Mouse (Mus musculus): ENCODE measurements around the gene Rad51b. TPM values are rescaled to one million over a fixed set of nuclear protein-coding genes. Genes with fewer than 3 reads are reported as not detected.
A peak's percentile ranks its signal among the peaks of the same experiment; 100 is the strongest.

Rad51b gene
- polyA plus RNA-seq, 1 experiment from 2014 or later, result 4.9 TPM

DNA sequence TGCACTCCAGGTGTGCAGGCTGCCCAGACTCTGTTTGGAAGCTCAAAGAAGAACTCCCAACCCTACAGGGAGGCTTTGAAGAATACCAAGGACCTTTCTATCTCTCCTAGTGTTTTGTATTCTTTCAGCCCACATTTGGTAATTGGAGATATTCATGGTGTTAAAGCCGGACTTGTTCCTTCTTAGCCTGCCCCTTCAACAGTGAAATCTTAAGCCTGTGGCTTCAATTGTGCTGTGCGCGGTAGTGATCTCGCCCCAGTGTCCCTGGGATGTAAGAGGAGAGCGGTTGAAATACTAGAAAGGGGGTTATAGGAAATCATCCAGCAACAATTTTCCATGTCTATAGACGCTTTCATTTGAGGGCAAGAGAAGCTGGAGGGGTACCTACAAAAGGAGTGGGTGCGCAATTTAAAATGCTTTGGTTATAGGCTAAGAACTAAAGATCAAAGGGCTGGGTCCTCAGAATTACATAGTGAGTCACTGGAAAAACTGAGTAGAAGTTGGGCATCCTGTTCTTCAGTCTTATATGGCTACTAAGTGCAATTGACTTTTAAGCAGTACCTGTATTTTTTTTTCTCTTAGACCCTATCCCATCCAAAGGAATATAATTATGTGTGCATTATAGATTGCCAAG is 253.1 kb downstream of the Rad51b start:
- no peak overlapping the region for H3K27ac ChIP-seq (replicated peaks; ENCODE audit: low read depth, low read length)
- no peaks in the 10 kb centered on the region for H3K9me3 ChIP-seq (replicated peaks; ENCODE audit: control insufficient read depth, low read length)
- H3K27me3 ChIP-seq (ENCODE audit: control insufficient read depth, insufficient read depth, low read length), result no peaks in the 10 kb centered on the region
- ATAC-seq (replicated peaks; ENCODE audit: insufficient number of reproducible peaks, low FRiP score, low TSS enrichment, low read depth), result no peak
- no peaks in the 10 kb centered on the region for H3K36me3 ChIP-seq (replicated peaks; ENCODE audit: control insufficient read depth, insufficient read depth, low read depth, low read length)
- no peak overlapping the region for H3K4me2 ChIP-seq (ENCODE audit: low read depth, low read length)
- WGBS, result 81% methylated on average over 7 of the region's 7 CpGs
- no peaks in the 10 kb centered on the region for H3K4me1 ChIP-seq (ENCODE audit: control insufficient read depth, insufficient read depth, low read length)
- DNase-seq (ENCODE audit: low spot score), result no peak
- no peak overlapping the region for H3K9ac ChIP-seq (replicated peaks; ENCODE audit: low read length)
- no peak overlapping the region for H3K4me3 ChIP-seq (ENCODE audit: low read depth, low read length)

DNA sequence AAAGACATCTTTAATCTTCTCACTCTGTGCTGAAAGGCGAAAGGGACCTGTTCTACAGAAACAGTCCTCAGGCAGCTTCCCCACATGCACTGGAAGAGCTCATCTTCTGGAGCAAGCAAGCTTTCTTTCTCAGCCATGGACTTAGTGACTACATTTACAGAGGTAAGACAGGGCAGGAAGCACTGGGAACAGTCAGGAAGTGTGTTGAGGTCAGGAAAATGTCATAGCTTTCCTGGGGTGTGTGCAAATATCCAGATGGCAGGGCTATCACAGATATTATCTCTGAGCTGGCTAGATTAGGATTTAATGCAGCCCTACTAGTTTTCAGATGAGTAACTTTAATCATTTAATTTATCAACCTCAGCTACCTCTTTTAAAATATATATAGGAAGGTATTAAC is 254.2 kb downstream of the Rad51b start:
- Histone ChIP-seq H3K4me3 (ENCODE audit: low read depth, low read length) (no peak overlapping the region), H3K9me3 (replicated peaks; ENCODE audit: control insufficient read depth, low read length) (no peaks in the 10 kb centered on the region), H3K4me1 (ENCODE audit: control insufficient read depth, insufficient read depth, low read length) (no peaks in the 10 kb centered on the region), H3K27ac (replicated peaks; ENCODE audit: low read depth, low read length) (no peak overlapping the region), H3K9ac (replicated peaks; ENCODE audit: low read length) (no peak overlapping the region), H3K4me2 (ENCODE audit: low read depth, low read length) (no peak overlapping the region), H3K27me3 (ENCODE audit: control insufficient read depth, insufficient read depth, low read length) (no peaks in the 10 kb centered on the region), H3K36me3 (replicated peaks; ENCODE audit: control insufficient read depth, insufficient read depth, low read depth, low read length) (no peaks in the 10 kb centered on the region)
- 93% methylated on average over 1 of the region's 1 CpGs for WGBS
- DNase-seq (ENCODE audit: low spot score) (no peak), ATAC-seq (replicated peaks; ENCODE audit: insufficient number of reproducible peaks, low FRiP score, low TSS enrichment, low read depth) (no peak)

DNA sequence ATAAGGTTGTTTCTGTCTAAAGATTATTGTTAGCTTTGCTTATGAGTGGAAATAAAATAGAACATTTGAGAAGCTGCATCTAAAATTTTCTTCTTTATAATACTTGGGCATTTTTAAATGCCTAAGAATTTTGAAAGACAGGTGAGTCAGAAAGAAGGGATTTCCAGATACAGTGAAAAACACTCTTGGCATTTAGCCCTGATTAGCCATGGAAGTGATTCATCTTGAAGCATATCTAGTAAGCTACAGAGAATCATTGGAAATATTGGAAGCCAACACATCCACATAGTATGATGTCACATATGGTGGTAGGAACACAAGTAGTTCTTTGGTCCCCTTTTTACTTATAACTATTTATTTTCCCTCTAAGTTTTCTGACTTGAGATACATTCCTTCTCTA is 256.0 kb downstream of the Rad51b start:
- Histone ChIP-seq H3K4me3 (ENCODE audit: low read depth, low read length) (no peak overlapping the region), H3K9ac (replicated peaks; ENCODE audit: low read length) (no peak overlapping the region), H3K36me3 (replicated peaks; ENCODE audit: control insufficient read depth, insufficient read depth, low read depth, low read length) (no peaks in the 10 kb centered on the region), H3K4me2 (ENCODE audit: low read depth, low read length) (no peak overlapping the region), H3K9me3 (replicated peaks; ENCODE audit: control insufficient read depth, low read length) (no peaks in the 10 kb centered on the region), H3K4me1 (ENCODE audit: control insufficient read depth, insufficient read depth, low read length) (no peaks in the 10 kb centered on the region), H3K27me3 (ENCODE audit: control insufficient read depth, insufficient read depth, low read length) (no peaks in the 10 kb centered on the region), H3K27ac (replicated peaks; ENCODE audit: low read depth, low read length) (no peak overlapping the region)
- DNase-seq (ENCODE audit: low spot score), result no peak
- no peak for ATAC-seq (replicated peaks; ENCODE audit: insufficient number of reproducible peaks, low FRiP score, low TSS enrichment, low read depth)

DNA sequence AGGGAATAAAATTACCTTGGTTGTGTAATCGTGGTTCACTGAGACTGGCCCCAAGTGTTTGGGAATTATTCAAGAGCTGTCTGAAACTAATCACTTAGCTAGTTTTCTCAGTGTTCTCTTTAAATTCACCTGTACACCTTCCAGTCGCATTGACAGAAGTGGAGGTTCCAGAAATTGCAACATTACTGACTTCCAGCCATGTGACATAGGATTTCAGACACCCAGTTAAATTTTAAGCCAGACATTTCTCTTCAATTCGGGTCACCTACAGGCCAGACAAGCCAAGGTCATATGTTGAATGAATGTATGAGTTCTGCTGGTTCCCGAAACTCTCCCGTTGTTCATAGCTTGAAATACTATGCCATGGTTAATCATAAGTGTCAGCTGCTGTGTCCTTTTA is 260.8 kb downstream of the Rad51b start:
- no peak overlapping the region for H3K4me2 ChIP-seq (ENCODE audit: low read depth, low read length)
- WGBS, result 81% methylated on average over 5 of the region's 5 CpGs
- H3K27me3 ChIP-seq (ENCODE audit: control insufficient read depth, insufficient read depth, low read length), result no peaks in the 10 kb centered on the region
- H3K9me3 ChIP-seq (replicated peaks; ENCODE audit: control insufficient read depth, low read length), result no peaks in the 10 kb centered on the region
- no peak overlapping the region for H3K27ac ChIP-seq (replicated peaks; ENCODE audit: low read depth, low read length)
- no peak overlapping the region for H3K9ac ChIP-seq (replicated peaks; ENCODE audit: low read length)
- ATAC-seq (replicated peaks; ENCODE audit: insufficient number of reproducible peaks, low FRiP score, low TSS enrichment, low read depth), result no peak
- no peak overlapping the region for H3K4me3 ChIP-seq (ENCODE audit: low read depth, low read length)
- H3K4me1 ChIP-seq (ENCODE audit: control insufficient read depth, insufficient read depth, low read length), result no peaks in the 10 kb centered on the region; the same call in 1 of the 2 replicates
- no peaks in the 10 kb centered on the region for H3K36me3 ChIP-seq (replicated peaks; ENCODE audit: control insufficient read depth, insufficient read depth, low read depth, low read length)
- no peak for DNase-seq (ENCODE audit: low spot score)

DNA sequence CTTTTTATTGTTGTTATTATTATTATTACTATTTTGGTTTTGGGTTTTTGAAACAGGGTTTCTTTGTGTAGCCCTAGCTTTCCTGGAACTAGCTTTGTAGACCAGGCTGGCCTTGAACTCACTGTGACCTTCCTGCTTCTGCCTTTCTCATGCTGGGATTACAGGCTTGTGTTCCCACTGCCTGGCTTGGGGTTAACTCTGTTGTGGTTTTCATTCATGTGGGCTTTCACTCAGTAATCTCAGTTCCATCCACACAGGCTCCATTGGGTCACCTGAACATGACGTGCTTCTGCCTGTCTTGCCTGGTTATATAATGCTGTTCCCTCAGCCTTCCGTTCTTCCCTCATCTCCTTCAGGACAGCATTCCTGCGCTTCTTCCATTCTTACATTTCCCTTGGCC is 261.6 kb downstream of the Rad51b start:
- no peaks in the 10 kb centered on the region for H3K9me3 ChIP-seq (replicated peaks; ENCODE audit: control insufficient read depth, low read length)
- no peaks in the 10 kb centered on the region for H3K36me3 ChIP-seq (replicated peaks; ENCODE audit: control insufficient read depth, insufficient read depth, low read depth, low read length)
- no peak for ATAC-seq (replicated peaks; ENCODE audit: insufficient number of reproducible peaks, low FRiP score, low TSS enrichment, low read depth)
- no peak overlapping the region for H3K4me3 ChIP-seq (ENCODE audit: low read depth, low read length)
- H3K27me3 ChIP-seq (ENCODE audit: control insufficient read depth, insufficient read depth, low read length), result no peaks in the 10 kb centered on the region
- no peak for DNase-seq (ENCODE audit: low spot score)
- no peaks in the 10 kb centered on the region; the same call in 1 of the 2 replicates for H3K4me1 ChIP-seq (ENCODE audit: control insufficient read depth, insufficient read depth, low read length)
- no peak overlapping the region for H3K27ac ChIP-seq (replicated peaks; ENCODE audit: low read depth, low read length)
- no peak overlapping the region for H3K9ac ChIP-seq (replicated peaks; ENCODE audit: low read length)
- 92% methylated on average over 3 of the region's 3 CpGs for WGBS
- no peak overlapping the region for H3K4me2 ChIP-seq (ENCODE audit: low read depth, low read length)

DNA sequence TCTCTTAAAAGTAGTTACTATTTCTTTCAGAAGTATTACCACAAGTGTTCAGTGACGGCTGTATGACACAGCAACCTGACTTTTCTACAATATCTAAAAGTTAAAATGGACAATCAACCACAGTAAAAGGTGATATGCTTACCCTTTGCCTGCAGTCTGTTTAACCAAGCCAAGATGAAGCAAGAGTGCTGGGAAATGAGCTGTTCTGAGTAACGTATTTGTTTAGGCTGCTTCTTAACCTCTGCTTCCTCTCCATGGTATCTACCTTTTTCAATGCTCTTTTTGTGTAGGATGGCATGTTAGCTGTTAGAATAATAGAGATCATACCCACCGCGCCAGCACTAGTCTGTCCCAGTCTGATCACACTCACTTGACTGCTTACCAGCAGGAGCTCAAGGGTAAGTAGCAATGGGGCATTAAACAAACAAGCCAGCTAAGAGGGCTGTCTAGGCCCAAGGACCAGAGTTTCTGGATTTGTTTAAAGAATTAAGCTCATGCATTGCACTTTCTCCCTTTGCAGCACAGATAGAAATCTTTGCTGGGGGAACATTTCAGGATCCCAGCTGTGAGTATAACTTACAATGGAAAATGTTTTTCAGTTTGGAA is 262.4 kb downstream of the Rad51b start:
- H3K27ac ChIP-seq (replicated peaks; ENCODE audit: low read depth, low read length), result 0 out of 2 replicates have a peak overlapping the region, but pooled peaks have one; percentile 44
- ATAC-seq (replicated peaks; ENCODE audit: insufficient number of reproducible peaks, low FRiP score, low TSS enrichment, low read depth), result no peak
- H3K4me1 ChIP-seq (ENCODE audit: control insufficient read depth, insufficient read depth, low read length), result no peaks in the 10 kb centered on the region; the same call in 1 of the 2 replicates

DNA sequence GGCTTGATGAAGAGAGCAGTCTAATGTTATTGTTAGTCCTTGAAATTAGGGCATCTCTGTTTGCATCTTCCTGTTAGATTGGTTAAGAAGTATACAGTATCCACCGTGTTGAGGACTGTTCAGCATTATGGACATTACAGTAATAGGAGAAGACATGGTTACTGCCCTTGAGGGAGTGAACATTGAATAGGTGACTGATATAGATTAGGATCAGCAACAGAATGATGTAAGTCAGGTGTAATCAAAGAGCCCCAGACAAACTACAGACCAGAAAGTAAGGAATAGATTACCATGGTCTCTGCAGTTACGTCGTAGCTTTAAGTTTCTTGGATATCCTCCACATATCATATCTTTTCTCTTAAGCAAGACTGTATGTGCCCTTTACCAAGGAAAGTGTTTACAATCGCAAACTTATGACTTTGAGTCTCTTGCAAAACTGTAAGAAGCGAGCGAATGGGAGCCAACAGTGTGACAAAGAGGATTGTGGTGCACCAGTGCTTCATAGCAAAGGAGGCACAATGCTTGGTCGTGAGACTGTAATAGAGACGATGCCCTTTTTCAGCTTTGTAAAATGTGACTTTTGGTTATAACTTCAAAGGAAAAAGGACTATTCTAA is 263.1 kb downstream of the Rad51b start:
- no peak overlapping the region for H3K4me2 ChIP-seq (ENCODE audit: low read depth, low read length)
- H3K4me1 ChIP-seq (ENCODE audit: control insufficient read depth, insufficient read depth, low read length), result no peaks in the 10 kb centered on the region; the same call in 1 of the 2 replicates
- H3K36me3 ChIP-seq (replicated peaks; ENCODE audit: control insufficient read depth, insufficient read depth, low read depth, low read length), result no peaks in the 10 kb centered on the region
- DNase-seq (ENCODE audit: low spot score) (peak; percentile 58), ATAC-seq (replicated peaks; ENCODE audit: insufficient number of reproducible peaks, low FRiP score, low TSS enrichment, low read depth) (peak; percentile 82)
- H3K27me3 ChIP-seq (ENCODE audit: control insufficient read depth, insufficient read depth, low read length), result no peaks in the 10 kb centered on the region
- H3K9ac ChIP-seq (replicated peaks; ENCODE audit: low read length), result no peak overlapping the region
- WGBS, result 69% methylated on average over 8 of the region's 8 CpGs
- 0 out of 2 replicates have a peak overlapping the region, but pooled peaks have one; percentile 44 for H3K27ac ChIP-seq (replicated peaks; ENCODE audit: low read depth, low read length)
- no peaks in the 10 kb centered on the region for H3K9me3 ChIP-seq (replicated peaks; ENCODE audit: control insufficient read depth, low read length)
- no peak overlapping the region for H3K4me3 ChIP-seq (ENCODE audit: low read depth, low read length)

More for the DNA sequence above, 262.4 kb downstream of the Rad51b start:
- no peak overlapping the region for H3K4me2 ChIP-seq (ENCODE audit: low read depth, low read length)
- peak; percentile 62 for DNase-seq (ENCODE audit: low spot score)
- no peaks in the 10 kb centered on the region for H3K36me3 ChIP-seq (replicated peaks; ENCODE audit: control insufficient read depth, insufficient read depth, low read depth, low read length)
- no peaks in the 10 kb centered on the region for H3K9me3 ChIP-seq (replicated peaks; ENCODE audit: control insufficient read depth, low read length)
- H3K9ac ChIP-seq (replicated peaks; ENCODE audit: low read length), result no peak overlapping the region
- 52% methylated on average over 4 of the region's 4 CpGs for WGBS
- H3K4me3 ChIP-seq (ENCODE audit: low read depth, low read length), result no peak overlapping the region
- H3K27me3 ChIP-seq (ENCODE audit: control insufficient read depth, insufficient read depth, low read length), result no peaks in the 10 kb centered on the region

DNA sequence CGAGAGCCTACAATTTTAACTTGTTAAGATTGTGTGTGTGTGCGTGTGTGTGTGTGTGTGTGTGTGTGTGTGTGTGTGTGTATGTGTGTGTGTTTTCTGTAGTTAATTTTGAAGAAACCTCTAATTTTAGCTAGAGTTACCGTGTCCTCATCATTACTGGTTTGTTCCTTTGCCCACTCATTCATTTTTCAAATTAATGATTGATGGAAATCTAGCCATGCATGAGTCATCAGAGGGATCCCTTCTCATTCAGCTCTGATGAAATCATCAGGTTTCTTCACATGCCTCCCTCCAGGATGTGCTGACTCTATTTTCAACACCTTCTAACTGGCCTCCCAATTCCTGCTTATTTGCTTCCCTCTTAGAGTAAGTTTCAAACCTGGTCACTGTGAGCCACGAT is 263.8 kb downstream of the Rad51b start:
- no peak for DNase-seq (ENCODE audit: low spot score)
- Histone ChIP-seq H3K9me3 (replicated peaks; ENCODE audit: control insufficient read depth, low read length) (no peaks in the 10 kb centered on the region), H3K9ac (replicated peaks; ENCODE audit: low read length) (no peak overlapping the region), H3K36me3 (replicated peaks; ENCODE audit: control insufficient read depth, insufficient read depth, low read depth, low read length) (no peaks in the 10 kb centered on the region), H3K27ac (replicated peaks; ENCODE audit: low read depth, low read length) (no peak overlapping the region), H3K4me1 (ENCODE audit: control insufficient read depth, insufficient read depth, low read length) (no peaks in the 10 kb centered on the region; the same call in 1 of the 2 replicates), H3K4me2 (ENCODE audit: low read depth, low read length) (no peak overlapping the region), H3K27me3 (ENCODE audit: control insufficient read depth, insufficient read depth, low read length) (no peaks in the 10 kb centered on the region), H3K4me3 (ENCODE audit: low read depth, low read length) (no peak overlapping the region)
- ATAC-seq (replicated peaks; ENCODE audit: insufficient number of reproducible peaks, low FRiP score, low TSS enrichment, low read depth), result no peak
- 78% methylated on average over 4 of the region's 4 CpGs for WGBS

Data from embryonic facial prominence, embryonic 11.5 days (tissue).